Mouse (Mus musculus) skeletal muscle tissue, adult 2 months (tissue): ENCODE measurements around the gene Pde7b.

Source experiments
- DNase-seq: peaks from one replicate; pipeline ENCODE4 v3.0.0-alpha.2; 2012; ENCODE audit warnings: low read depth, low spot score

Gene Pde7b

GRCm38 (mm10) chr10:20722651-20723520 is 2.0 kb downstream of the Pde7b start:
- DNase-seq = no peak

GRCm38 (mm10) chr10:20719201-20719600 is 5.7 kb downstream of the Pde7b start:
- no peak for DNase-seq

- no peak for DNase-seq
These were observed 24.2 kb downstream of the Pde7b start for GRCm38 (mm10) chr10:20700633-20701032.

- DNase-seq = no peak
These were observed 25.0 kb downstream of the Pde7b start for GRCm38 (mm10) chr10:20699874-20700273.

GRCm38 (mm10) chr10:20695637-20696036 is 29.2 kb downstream of the Pde7b start:
- no peak for DNase-seq

- no peak for DNase-seq
These were observed 34.9 kb downstream of the Pde7b start for GRCm38 (mm10) chr10:20690002-20690401.

GRCm38 (mm10) chr10:20684151-20684550 is 40.7 kb downstream of the Pde7b start:
- DNase-seq = no peak

- no peak for DNase-seq
These were observed 43.9 kb downstream of the Pde7b start for GRCm38 (mm10) chr10:20680986-20681385.

- DNase-seq = peak; percentile 34
These were observed 49.6 kb downstream of the Pde7b start for GRCm38 (mm10) chr10:20675321-20675720.

GRCm38 (mm10) chr10:20673798-20674197 is 51.1 kb downstream of the Pde7b start:
- DNase-seq = peak; percentile 77

GRCm38 (mm10) chr10:20672591-20672990 is 52.3 kb downstream of the Pde7b start:
- DNase-seq = no peak

GRCm38 (mm10) chr10:20671621-20672020 is 53.3 kb downstream of the Pde7b start:
- no peak for DNase-seq

GRCm38 (mm10) chr10:20670541-20670940 is 54.3 kb downstream of the Pde7b start:
- DNase-seq = no peak

GRCm38 (mm10) chr10:20669467-20669866 is 55.4 kb downstream of the Pde7b start:
- DNase-seq = no peak

GRCm38 (mm10) chr10:20668577-20668976 is 56.3 kb downstream of the Pde7b start:
- DNase-seq = no peak

GRCm38 (mm10) chr10:20666655-20667054 is 58.2 kb downstream of the Pde7b start:
- no peak for DNase-seq

GRCm38 (mm10) chr10:20662951-20663350 is 61.9 kb downstream of the Pde7b start:
- DNase-seq = no peak

GRCm38 (mm10) chr10:20661684-20662083 is 63.2 kb downstream of the Pde7b start:
- no peak for DNase-seq

GRCm38 (mm10) chr10:20659718-20660117 is 65.2 kb downstream of the Pde7b start:
- DNase-seq = no peak

- peak; percentile 63 for DNase-seq
These were observed 65.6 kb downstream of the Pde7b start for GRCm38 (mm10) chr10:20659268-20659667.

GRCm38 (mm10) chr10:20658716-20659115 is 66.2 kb downstream of the Pde7b start:
- DNase-seq = no peak

GRCm38 (mm10) chr10:20657316-20658081 is 67.4 kb downstream of the Pde7b start:
- peak; percentile 67 for DNase-seq

GRCm38 (mm10) chr10:20654590-20654989 is 70.3 kb downstream of the Pde7b start:
- DNase-seq = no peak
